Mouse (Mus musculus) C2C12 (cell line): ENCODE data around the gene Josd2. TPM values are rescaled to one million over a fixed set of nuclear protein-coding genes. Genes with fewer than 3 reads are reported as not detected.
A peak's percentile ranks its signal among the peaks of the same experiment; 100 is the strongest.

Experiments
- H3K27me3 ChIP-seq: one replicate; pipeline ENCODE4 v1.6.1; 2011; ENCODE audit not compliant: control insufficient read depth, insufficient read depth, insufficient read length
- H3K36me3 ChIP-seq: one replicate; pipeline ENCODE4 v1.6.1; 2011; ENCODE audit not compliant: control insufficient read depth, insufficient read depth
- H3K4me3 ChIP-seq: one replicate; pipeline ENCODE4 v1.5.1; 2011; ENCODE audit warnings: mild to moderate bottlenecking, control low read depth; ENCODE audit not compliant: poor library complexity, insufficient read depth, severe bottlenecking
- H3K79me2 ChIP-seq: one replicate; pipeline ENCODE4 v1.6.1; 2011; ENCODE audit not compliant: control insufficient read depth, insufficient read depth
- H3K79me3 ChIP-seq: one replicate; pipeline ENCODE4 v1.6.1; 2011; ENCODE audit warnings: low read depth, control low read depth
- H3ac ChIP-seq: one replicate; pipeline ENCODE3; 2011; ENCODE audit warnings: low read depth; ENCODE audit not compliant: control insufficient read depth, insufficient read length
- CEBPB ChIP-seq: IDR thresholded peaks from one replicate; pipeline ENCODE4 v1.6.1; 2011; ENCODE audit warnings: low read depth, mild to moderate bottlenecking, control low read depth, moderate library complexity
- CTCF ChIP-seq: IDR thresholded peaks from one replicate; pipeline ENCODE4 v1.5.1; 2011; ENCODE audit not compliant: control insufficient read depth, insufficient read depth, insufficient read length
- FOSL1 ChIP-seq: IDR thresholded peaks from one replicate; pipeline ENCODE4 v1.8.0; 2011; ENCODE audit warnings: mild to moderate bottlenecking, low read length; ENCODE audit not compliant: poor library complexity, insufficient read depth, severe bottlenecking
- MAX ChIP-seq: IDR thresholded peaks from one replicate; pipeline ENCODE4 v1.6.1; 2011; ENCODE audit warnings: mild to moderate bottlenecking, control low read depth
- MYOD1 ChIP-seq: IDR thresholded peaks from one replicate; pipeline ENCODE4 v1.6.1; 2011; ENCODE audit warnings: low read depth; ENCODE audit not compliant: control insufficient read depth, insufficient read length
- MYOG ChIP-seq: IDR thresholded peaks from one replicate; pipeline ENCODE4 v1.6.1; 2011; ENCODE audit not compliant: control insufficient read depth, insufficient read length; ENCODE audit errors: extremely low read depth
- USF1 ChIP-seq: IDR thresholded peaks from one replicate; pipeline ENCODE4 v1.6.1; 2011; ENCODE audit warnings: low read depth, mild to moderate bottlenecking, control low read depth, moderate library complexity
- polyA plus RNA-seq: library from polyadenylated mRNA; unstranded; fragments of >200 nt; fragmentation: generic; extraction: Trizol; gene quantifications from one replicate; pipeline ENCODE4 v1.2.1, GENCODE M21; 2012; ENCODE audit warnings: missing spikeins

Gene Josd2
- polyA plus RNA-seq, 1 experiment: 77.5 TPM

- TF ChIP-seq MAX (no peak), FOSL1 (no peak), CEBPB (no peak), MYOD1 (no peak), USF1 (no peak), MYOG (no peak), CTCF (no peak)
- Histone ChIP-seq H3K79me3 (peaks cover 13% of the 10 kb centered on the region), H3K4me3 (peak overlapping the region; percentile 43), H3ac (peak overlapping the region; percentile 69), H3K79me2 (peaks cover 23% of the 10 kb centered on the region), H3K36me3 (no peaks in the 10 kb centered on the region), H3K27me3 (no peaks in the 10 kb centered on the region)
These were observed 29.0 kb downstream of the Josd2 start for GRCm38 (mm10) chr7:44496771-44497109.

- H3ac ChIP-seq: no peak overlapping the region
- no peaks in the 10 kb centered on the region for H3K27me3 ChIP-seq
- no peaks in the 10 kb centered on the region for H3K36me3 ChIP-seq
- no peak overlapping the region for H3K4me3 ChIP-seq
- TF ChIP-seq MAX: no peak
- no peak for TF ChIP-seq MYOD1
- no peak for TF ChIP-seq CTCF
- no peak for TF ChIP-seq MYOG
- TF ChIP-seq FOSL1: no peak
- no peak for TF ChIP-seq USF1
- no peak for TF ChIP-seq CEBPB
- peaks cover 13% of the 10 kb centered on the region for H3K79me3 ChIP-seq
- H3K79me2 ChIP-seq: peaks cover 23% of the 10 kb centered on the region
These were observed 29.7 kb downstream of the Josd2 start for GRCm38 (mm10) chr7:44497361-44498055.

GRCm38 (mm10) chr7:44498922-44499321, 31.1 kb downstream of the Josd2 start:
- no peak for TF ChIP-seq MYOG

GRCm38 (mm10) chr7:44500046-44500445, 32.3 kb downstream of the Josd2 start:
- Histone ChIP-seq H3K79me2 (peaks cover 6% of the 10 kb centered on the region), H3K27me3 (no peaks in the 10 kb centered on the region), H3K4me3 (no peak overlapping the region), H3K36me3 (no peaks in the 10 kb centered on the region), H3K79me3 (peaks cover 7% of the 10 kb centered on the region), H3ac (no peak overlapping the region)
- TF ChIP-seq FOSL1: no peak
- TF ChIP-seq MYOG: no peak
- TF ChIP-seq CEBPB: no peak
- TF ChIP-seq MYOD1: no peak
- no peak for TF ChIP-seq USF1
- TF ChIP-seq MAX: no peak
- no peak for TF ChIP-seq CTCF

More at GRCm38 (mm10) chr7:44498922-44499321, 31.1 kb downstream of the Josd2 start:
- H3K79me2 ChIP-seq: peaks cover 18% of the 10 kb centered on the region
- H3K36me3 ChIP-seq: no peaks in the 10 kb centered on the region
- peaks cover 13% of the 10 kb centered on the region for H3K79me3 ChIP-seq
- H3K4me3 ChIP-seq: no peak overlapping the region
- H3K27me3 ChIP-seq: no peaks in the 10 kb centered on the region
- no peak overlapping the region for H3ac ChIP-seq

GRCm38 (mm10) chr7:44501563-44502115, 33.9 kb downstream of the Josd2 start:
- H3K79me2 ChIP-seq: no peaks in the 10 kb centered on the region
- peaks cover 8% of the 10 kb centered on the region for H3K27me3 ChIP-seq
- H3ac ChIP-seq: no peak overlapping the region
- H3K36me3 ChIP-seq: no peaks in the 10 kb centered on the region
- no peak overlapping the region for H3K4me3 ChIP-seq
- TF ChIP-seq CTCF (peak; percentile 55), USF1 (no peak), MAX (no peak), CEBPB (no peak), MYOD1 (no peak), MYOG (no peak), FOSL1 (no peak)
- H3K79me3 ChIP-seq: no peaks in the 10 kb centered on the region

- Histone ChIP-seq H3K27me3 (peaks cover 40% of the 10 kb centered on the region), H3K79me3 (no peaks in the 10 kb centered on the region), H3K79me2 (no peaks in the 10 kb centered on the region), H3K4me3 (no peak overlapping the region), H3ac (no peak overlapping the region), H3K36me3 (no peaks in the 10 kb centered on the region)
- TF ChIP-seq FOSL1 (no peak), MYOG (no peak), CEBPB (no peak), MYOD1 (no peak), MAX (no peak), CTCF (no peak), USF1 (no peak)
These were observed 39.7 kb downstream of the Josd2 start for GRCm38 (mm10) chr7:44507491-44507890.
